Mouse (Mus musculus) lung, embryonic 14.5 days (tissue): ENCODE measurements around the gene Gjb3. TPM values are rescaled to one million over a fixed set of nuclear protein-coding genes. Genes with fewer than 3 reads are reported as not detected.

Experiments
- ATAC-seq: fragments of 200-750 bp; cut with Nextera tagmentation; 2 replicates; pipeline ENCODE4 v1.8.0; 2017; ENCODE audit warnings: mild to moderate bottlenecking, moderate TSS enrichment, moderate library complexity; ENCODE audit not compliant: insufficient read depth
- DNase-seq: peaks from one replicate; pipeline ENCODE4 v3.0.0-alpha.2; 2015
- H3K27ac ChIP-seq: fragments of 300-500 bp; sonication (generic); 2 replicates; pipeline ENCODE4 v1.5.1; 2014; ENCODE audit warnings: low read depth, mild to moderate bottlenecking, moderate library complexity
- H3K27me3 ChIP-seq: fragments of 300-500 bp; sonication (generic); 2 replicates; pipeline ENCODE4 v1.6.1; 2014; ENCODE audit warnings: low read length, control low read depth; ENCODE audit not compliant: insufficient read depth
- H3K36me3 ChIP-seq: fragments of 300-500 bp; sonication (generic); 2 replicates; pipeline ENCODE4 v1.6.1; 2014; ENCODE audit warnings: control low read depth; ENCODE audit not compliant: insufficient read depth
- H3K4me1 ChIP-seq: fragments of 300-500 bp; sonication (generic); 2 replicates; pipeline ENCODE4 v1.6.1; 2014; ENCODE audit warnings: antibody characterized with exemption, control low read depth; ENCODE audit not compliant: insufficient read depth
- H3K4me2 ChIP-seq: fragments of 300-500 bp; sonication (generic); 2 replicates; pipeline ENCODE4 v1.6.1; 2014; ENCODE audit warnings: mild to moderate bottlenecking
- H3K4me3 ChIP-seq: fragments of 300-500 bp; sonication (generic); 2 replicates; pipeline ENCODE4 v1.5.1; 2014; ENCODE audit warnings: low read depth, low read length
- H3K9ac ChIP-seq: fragments of 300-500 bp; sonication (generic); 2 replicates; pipeline ENCODE4 v1.6.1; 2014
- H3K9me3 ChIP-seq: fragments of 300-500 bp; sonication (generic); 2 replicates; pipeline ENCODE4 v1.6.1; 2016; ENCODE audit warnings: low read depth, low read length, control low read depth
- CTCF ChIP-seq: IDR thresholded peaks from 2 replicates; pipeline ENCODE4 v1.5.1; 2016; ENCODE audit warnings: antibody characterized with exemption, low read depth
- WGBS: fragments of 180-500 bp; shearing (Covaris S2); extraction: QIAGEN DNeasy Blood & Tissue Kit; methylation state at CpG from one replicate; pipeline ENCODE4 v1.1.7; 2014; 5-methylcytosine and 5-hydroxymethylcytosine counted together
- polyA plus RNA-seq: library from polyadenylated mRNA; unstranded; fragments of >200 nt; fragmentation: Nextera tagmentation; extraction: Ambion mirVana; gene quantifications from 2 replicates; pipeline ENCODE4 v1.2.1, GENCODE M21; 2014

Gjb3 gene
- polyA plus RNA-seq, 1 experiment from 2014 or later: 0.86 TPM

GRCm38 (mm10) chr4:127337668-127338067, 7.0 kb upstream of the Gjb3 start:
- Histone ChIP-seq H3K4me3 (no peak overlapping the region), H3K4me1 (no peaks in the 10 kb centered on the region), H3K4me2 (no peak overlapping the region), H3K27me3 (peaks cover 5% of the 10 kb centered on the region; the same call in 1 of the 2 replicates), H3K9ac (no peak overlapping the region), H3K36me3 (no peaks in the 10 kb centered on the region), H3K27ac (no peak overlapping the region), H3K9me3 (no peaks in the 10 kb centered on the region)
- TF ChIP-seq CTCF: no peak
- ATAC-seq (no peak), DNase-seq (no peak)
- WGBS: 84% methylated on average over 5 of the region's 5 CpGs

DNA sequence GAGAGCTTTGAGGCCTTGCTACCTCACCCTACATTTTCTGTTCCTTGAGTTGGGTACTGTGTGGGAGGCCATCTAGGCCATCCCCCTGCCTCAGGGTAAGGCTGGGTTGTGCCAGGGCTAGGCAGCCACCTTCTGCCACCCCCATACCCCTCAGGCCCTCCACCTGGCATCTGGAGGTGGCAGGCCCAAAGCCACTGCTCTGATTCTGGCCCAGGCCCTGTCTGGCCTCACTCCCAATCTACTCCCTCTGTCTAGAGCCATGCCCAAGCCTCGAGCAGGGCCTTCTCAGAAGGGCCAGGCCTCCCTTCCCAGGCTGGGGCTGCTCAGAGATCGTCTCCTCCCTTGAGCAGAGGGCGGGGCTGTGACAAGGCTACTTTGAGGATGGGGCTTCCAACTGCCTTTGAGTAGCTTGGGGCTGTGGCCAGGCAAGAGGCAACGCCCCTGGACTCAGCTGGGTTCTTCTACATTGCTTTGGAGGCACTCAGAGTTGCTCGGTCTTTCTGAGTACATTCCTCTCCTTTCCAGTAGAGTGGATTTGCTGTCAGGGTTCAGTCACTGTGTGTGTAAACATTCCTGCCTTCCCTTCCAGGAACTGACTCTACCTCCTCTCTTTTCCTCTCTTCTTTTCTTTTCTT, 4.3 kb upstream of the Gjb3 start:
- H3K4me3 ChIP-seq: no peak overlapping the region
- no peak overlapping the region for H3K4me2 ChIP-seq
- no peaks in the 10 kb centered on the region for H3K4me1 ChIP-seq
- ATAC-seq (no peak), DNase-seq (no peak)
- H3K27ac ChIP-seq: no peak overlapping the region
- WGBS: 23% methylated on average over 5 of the region's 5 CpGs
- no peaks in the 10 kb centered on the region for H3K36me3 ChIP-seq
- peaks cover 30% of the 10 kb centered on the region for H3K27me3 ChIP-seq
- no peaks in the 10 kb centered on the region for H3K9me3 ChIP-seq
- H3K9ac ChIP-seq: no peak overlapping the region
- no peak for TF ChIP-seq CTCF

DNA sequence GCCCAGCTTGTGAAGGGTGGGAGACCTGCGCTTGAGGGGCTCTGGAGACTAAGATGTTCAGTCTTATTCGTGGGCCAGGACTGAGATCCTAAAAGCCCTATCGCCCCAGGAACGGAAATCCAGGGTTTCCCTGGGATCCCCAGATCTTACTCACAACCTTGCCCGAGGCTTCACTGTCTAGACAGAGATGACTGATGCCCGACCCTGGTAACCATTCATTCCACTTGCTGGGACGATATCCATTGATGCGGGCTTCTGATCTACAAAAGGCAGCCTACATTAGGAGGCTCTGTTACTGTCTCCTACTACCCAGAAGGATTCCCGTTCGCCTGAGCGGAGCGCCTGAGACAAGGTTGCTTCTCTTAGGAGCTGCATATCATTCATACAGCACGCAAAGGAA, 527 bp upstream of the Gjb3 start:
- H3K4me3 ChIP-seq: no peak overlapping the region
- no peak for TF ChIP-seq CTCF
- no peak overlapping the region for H3K4me2 ChIP-seq
- no peaks in the 10 kb centered on the region for H3K4me1 ChIP-seq
- no peaks in the 10 kb centered on the region for H3K9me3 ChIP-seq
- H3K27me3 ChIP-seq: peaks cover 51% of the 10 kb centered on the region
- ATAC-seq: no peak
- no peak overlapping the region; the same call in 1 of the 2 replicates for H3K9ac ChIP-seq
- DNase-seq: no peak
- no peaks in the 10 kb centered on the region for H3K36me3 ChIP-seq
- WGBS: 27% methylated on average over 13 of the region's 13 CpGs
- no peak overlapping the region for H3K27ac ChIP-seq

DNA sequence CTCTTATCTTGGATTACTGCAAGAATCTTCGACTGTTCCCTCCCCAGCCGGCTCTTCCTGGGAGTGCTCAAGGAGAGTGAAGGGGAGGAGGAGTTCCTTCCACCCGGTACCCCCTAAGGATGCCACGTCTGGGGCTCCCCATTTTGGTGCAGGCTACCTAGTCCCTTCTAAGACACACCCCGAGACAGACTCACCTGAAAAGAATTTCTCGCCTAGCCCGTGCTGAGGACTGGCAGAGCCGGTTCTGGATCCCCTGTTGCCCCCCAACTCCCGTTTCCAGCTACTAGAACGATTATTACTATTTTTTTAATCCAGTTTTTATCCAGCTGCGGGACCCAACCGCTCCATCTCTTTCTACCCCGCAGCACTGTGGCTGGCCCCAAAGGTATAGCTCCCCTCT, 893 bp downstream of the Gjb3 start:
- H3K4me2 ChIP-seq: peak overlapping the region; percentile 56
- no peaks in the 10 kb centered on the region for H3K36me3 ChIP-seq
- peak; percentile 17 for DNase-seq
- no peaks in the 10 kb centered on the region for H3K4me1 ChIP-seq
- ATAC-seq: no peak
- H3K27me3 ChIP-seq: peaks cover 59% of the 10 kb centered on the region
- 1% methylated on average over 13 of the region's 13 CpGs for WGBS
- H3K4me3 ChIP-seq: peak overlapping the region; percentile 24
- H3K9ac ChIP-seq: peak overlapping the region; percentile 9; the same call in 1 of the 2 replicates
- no peaks in the 10 kb centered on the region for H3K9me3 ChIP-seq
- H3K27ac ChIP-seq: no peak overlapping the region
- no peak for TF ChIP-seq CTCF

GRCm38 (mm10) chr4:127329046-127329445, 1.6 kb downstream of the Gjb3 start:
- no peak overlapping the region for H3K4me2 ChIP-seq
- no peak for DNase-seq
- WGBS: 6% methylated on average over 3 of the region's 3 CpGs
- TF ChIP-seq CTCF: no peak
- peaks cover 59% of the 10 kb centered on the region for H3K27me3 ChIP-seq
- H3K9me3 ChIP-seq: no peaks in the 10 kb centered on the region
- H3K4me1 ChIP-seq: no peaks in the 10 kb centered on the region
- H3K4me3 ChIP-seq: no peak overlapping the region
- no peak overlapping the region for H3K27ac ChIP-seq
- no peak overlapping the region for H3K9ac ChIP-seq
- ATAC-seq: no peak
- H3K36me3 ChIP-seq: no peaks in the 10 kb centered on the region

GRCm38 (mm10) chr4:127328378-127328777, 2.3 kb downstream of the Gjb3 start:
- WGBS: 59% methylated on average over 7 of the region's 7 CpGs

DNA sequence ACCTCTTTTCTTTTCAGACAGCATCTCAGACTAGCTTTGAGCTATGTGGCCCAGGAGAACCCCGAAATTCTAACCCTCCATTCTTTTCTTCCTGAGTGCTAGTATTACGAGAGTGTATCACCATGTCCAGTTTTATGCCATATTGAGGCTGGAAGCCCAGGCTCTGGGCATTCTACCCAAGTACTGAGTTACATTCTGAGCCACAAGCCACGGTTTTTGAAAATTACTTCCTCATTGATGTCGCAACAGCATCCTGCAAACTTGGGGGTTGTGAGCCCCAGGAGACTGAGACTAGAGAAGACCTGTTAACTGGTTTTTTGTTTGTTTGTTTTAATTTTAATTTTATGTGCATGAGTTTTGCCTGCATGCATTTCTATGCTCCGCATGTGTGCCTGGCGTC, 2.9 kb downstream of the Gjb3 start:
- Histone ChIP-seq H3K4me1 (no peaks in the 10 kb centered on the region), H3K27me3 (peaks cover 55% of the 10 kb centered on the region), H3K27ac (no peak overlapping the region), H3K4me2 (no peak overlapping the region), H3K9ac (no peak overlapping the region), H3K4me3 (no peak overlapping the region), H3K9me3 (no peaks in the 10 kb centered on the region), H3K36me3 (no peaks in the 10 kb centered on the region)
- ATAC-seq: no peak
- no peak for DNase-seq
- TF ChIP-seq CTCF: no peak
- WGBS: 54% methylated on average over 6 of the region's 6 CpGs

More at GRCm38 (mm10) chr4:127328378-127328777, 2.3 kb downstream of the Gjb3 start:
- H3K4me2 ChIP-seq: no peak overlapping the region
- ATAC-seq: no peak
- H3K4me3 ChIP-seq: no peak overlapping the region
- DNase-seq: no peak
- H3K9ac ChIP-seq: no peak overlapping the region
- no peaks in the 10 kb centered on the region for H3K9me3 ChIP-seq
- H3K36me3 ChIP-seq: no peaks in the 10 kb centered on the region
- no peak for TF ChIP-seq CTCF
- no peaks in the 10 kb centered on the region for H3K4me1 ChIP-seq
- H3K27ac ChIP-seq: no peak overlapping the region
- H3K27me3 ChIP-seq: peaks cover 59% of the 10 kb centered on the region
